Mouse (Mus musculus) heart, postnatal 0 days (tissue): Measurements from ENCODE around the gene Rere. TPM values are rescaled to one million over a fixed set of nuclear protein-coding genes. Genes with fewer than 3 reads are reported as not detected.

Experiments used
- ATAC-seq: fragments of 200-750 bp; cut with Nextera tagmentation; 2 replicates; pipeline ENCODE4 v1.8.0; 2017; ENCODE audit warnings: low read depth, moderate number of reproducible peaks, moderate library complexity; ENCODE audit not compliant: insufficient read depth
- DNase-seq: peaks from one replicate; pipeline ENCODE4 v3.0.0-alpha.2; 2016; ENCODE audit warnings: low spot score
- H3K27ac ChIP-seq: fragments of 300-500 bp; sonication (generic); 2 replicates; pipeline ENCODE4 v1.5.1; 2014; ENCODE audit warnings: low read depth, mild to moderate bottlenecking
- H3K27me3 ChIP-seq: fragments of 300-500 bp; sonication (generic); 2 replicates; pipeline ENCODE4 v1.6.1; 2014; ENCODE audit warnings: low read length, mixed read lengths; ENCODE audit not compliant: control insufficient read depth, insufficient read depth
- H3K36me3 ChIP-seq: fragments of 300-500 bp; sonication (generic); replicated peaks from 2 replicates; pipeline ENCODE4 v1.6.1; 2014; ENCODE audit warnings: low read length, mixed read lengths; ENCODE audit not compliant: control insufficient read depth, insufficient read depth
- H3K4me1 ChIP-seq: fragments of 300-500 bp; sonication (generic); 2 replicates; pipeline ENCODE4 v1.6.1; 2014; ENCODE audit warnings: antibody characterized with exemption; ENCODE audit not compliant: control insufficient read depth, insufficient read depth
- H3K4me2 ChIP-seq: fragments of 300-500 bp; sonication (generic); 2 replicates; pipeline ENCODE4 v1.6.1; 2014; ENCODE audit warnings: low read depth, mild to moderate bottlenecking, low read length, moderate library complexity
- H3K4me3 ChIP-seq: fragments of 300-500 bp; sonication (generic); 2 replicates; pipeline ENCODE4 v1.5.1; 2014; ENCODE audit warnings: low read depth, low read length
- H3K9ac ChIP-seq: fragments of 300-500 bp; sonication (generic); replicated peaks from 2 replicates; pipeline ENCODE4 v1.6.1; 2014; ENCODE audit warnings: low read depth, low read length, mixed read lengths
- H3K9me3 ChIP-seq: fragments of 300-500 bp; sonication (generic); replicated peaks from 2 replicates; pipeline ENCODE4 v1.6.1; 2016; ENCODE audit warnings: low read length; ENCODE audit not compliant: control insufficient read depth
- CTCF ChIP-seq: IDR thresholded peaks from 2 replicates; pipeline ENCODE4 v1.5.1; 2016; ENCODE audit warnings: antibody characterized with exemption, control low read depth, low read depth
- EP300 ChIP-seq: IDR thresholded peaks from 2 replicates; pipeline ENCODE4 v1.6.1; 2016; ENCODE audit warnings: antibody characterized with exemption, low read depth
- WGBS: fragments of 180-500 bp; shearing (Covaris S2); extraction: QIAGEN DNeasy Blood & Tissue Kit; methylation state at CpG from one replicate; pipeline ENCODE4 v1.1.7; 2014; 5-methylcytosine and 5-hydroxymethylcytosine counted together
- polyA plus RNA-seq: library from polyadenylated mRNA; unstranded; fragments of >200 nt; fragmentation: Nextera tagmentation; extraction: Ambion mirVana; gene quantifications from 2 replicates; pipeline ENCODE4 v1.2.1, GENCODE M21; 2015
- total RNA-seq: library from RNA; depleted of rRNA; stranded (reverse); fragments of >200 nt; gene quantifications from 2 replicates; pipeline ENCODE4 v1.2.3, GENCODE M21; 2014; ENCODE audit warnings: low replicate concordance

Gene Rere
- total and polyA plus RNA-seq, 2 experiments from 2014 or later = 14.6 to 17.9 TPM

DNA sequence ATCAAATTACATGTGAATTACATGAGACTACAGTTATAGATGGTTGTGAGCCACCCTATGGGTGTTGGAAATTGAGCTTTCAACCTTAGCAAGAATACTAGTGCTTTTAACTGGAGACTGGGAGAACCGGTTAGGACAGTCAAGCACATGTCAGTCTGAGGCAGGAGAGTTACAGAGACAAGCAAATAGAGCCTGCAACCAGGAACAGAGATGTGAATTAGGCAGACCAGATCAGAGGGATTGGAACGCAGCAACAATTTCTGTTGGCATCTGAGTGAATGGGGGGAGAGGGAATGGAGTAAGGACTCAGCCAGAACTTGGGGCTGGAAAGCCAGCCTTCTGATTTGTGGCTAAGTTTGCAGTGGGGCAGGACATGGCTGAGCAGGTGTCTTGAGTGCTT is 25.3 kb downstream of the Rere start:
- Histone ChIP-seq H3K4me1 (peaks cover 22% of the 10 kb centered on the region), H3K27ac (no peak overlapping the region), H3K9ac (no peak overlapping the region), H3K27me3 (no peaks in the 10 kb centered on the region), H3K36me3 (no peaks in the 10 kb centered on the region), H3K9me3 (no peaks in the 10 kb centered on the region), H3K4me3 (no peak overlapping the region), H3K4me2 (no peak overlapping the region)
- DNase-seq (no peak), ATAC-seq (no peak)
- TF ChIP-seq EP300 (no peak), CTCF (no peak)
- WGBS = 44% methylated on average over 2 of the region's 2 CpGs

DNA sequence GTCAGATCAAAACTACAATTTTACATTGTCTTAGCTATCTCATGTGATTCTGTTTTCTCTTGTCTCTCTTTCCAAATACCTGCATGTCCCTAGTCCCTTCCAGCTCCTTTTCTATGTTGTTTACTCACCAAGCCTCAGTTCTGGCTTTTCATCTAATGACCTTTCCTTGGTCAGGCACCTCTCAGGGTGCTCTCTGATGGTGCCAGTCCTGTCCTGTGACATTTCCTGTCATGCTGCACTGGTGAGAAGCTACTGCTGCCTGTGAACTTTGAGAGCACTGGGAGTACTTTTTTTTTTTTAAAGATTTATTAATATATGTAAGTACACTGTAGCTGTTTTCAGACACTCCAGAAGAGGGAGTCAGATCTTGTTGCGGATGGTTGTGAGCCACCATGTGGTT is 25.8 kb downstream of the Rere start:
- 100% methylated on average over 1 of the region's 1 CpGs for WGBS

DNA sequence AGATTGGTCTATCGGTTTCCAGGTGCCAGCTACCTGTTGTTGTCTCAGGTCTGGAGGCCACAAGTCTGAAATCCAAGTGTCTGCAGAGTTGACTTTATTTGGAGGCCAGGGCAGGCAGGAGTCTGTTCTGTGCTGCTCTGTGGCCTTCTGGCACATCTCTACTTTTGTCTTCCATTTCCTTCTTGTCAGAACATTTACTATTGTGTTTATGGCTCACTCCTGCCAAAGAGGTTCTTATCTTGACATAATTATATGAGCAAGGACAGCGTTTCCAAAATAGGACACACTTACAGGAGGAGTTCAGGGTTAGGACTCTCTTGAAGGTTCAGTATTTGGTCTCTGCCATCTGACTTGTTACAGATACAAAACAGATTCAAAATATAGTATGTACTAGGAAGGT is 30.0 kb downstream of the Rere start:
- TF ChIP-seq EP300 = 0 out of 2 replicates have a peak, but pooled peaks have one; percentile 7
- no peak for TF ChIP-seq CTCF
- 24% methylated on average over 2 of the region's 2 CpGs for WGBS
- DNase-seq (peak; percentile 55), ATAC-seq (peak; percentile 42; the same call in 1 of the 2 replicates)
- Histone ChIP-seq H3K4me1 (peaks cover 36% of the 10 kb centered on the region), H3K36me3 (no peaks in the 10 kb centered on the region), H3K4me2 (peak overlapping the region; percentile 24; the same call in 1 of the 2 replicates), H3K27me3 (no peaks in the 10 kb centered on the region), H3K4me3 (no peak overlapping the region), H3K9me3 (no peaks in the 10 kb centered on the region), H3K9ac (no peak overlapping the region), H3K27ac (peak overlapping the region; percentile 90)

More for the DNA sequence above, 25.8 kb downstream of the Rere start:
- Histone ChIP-seq H3K27me3 (no peaks in the 10 kb centered on the region), H3K4me2 (no peak overlapping the region), H3K4me3 (no peak overlapping the region), H3K36me3 (no peaks in the 10 kb centered on the region), H3K9ac (no peak overlapping the region), H3K4me1 (peaks cover 27% of the 10 kb centered on the region), H3K27ac (no peak overlapping the region), H3K9me3 (no peaks in the 10 kb centered on the region)
- DNase-seq (no peak), ATAC-seq (no peak)
- no peak for TF ChIP-seq CTCF
- TF ChIP-seq EP300 = no peak

DNA sequence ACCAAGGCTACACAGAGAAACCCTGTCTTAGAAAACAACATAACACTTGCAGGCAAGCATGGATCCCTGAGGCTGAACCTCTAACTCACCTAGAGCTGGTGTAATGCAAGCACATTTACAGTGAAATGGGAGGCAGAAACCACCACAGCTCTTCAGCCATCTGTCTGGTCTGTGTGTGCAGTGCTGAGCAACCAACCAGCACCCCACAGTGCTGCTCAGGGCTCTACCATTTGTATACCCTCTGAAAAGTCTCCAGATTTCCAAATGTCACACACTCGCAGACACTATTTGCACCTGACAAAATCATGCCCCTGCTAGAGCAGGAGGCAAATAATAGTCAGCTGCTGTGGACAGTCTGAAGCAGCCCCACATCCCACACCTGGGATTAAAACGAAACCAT is 31.2 kb downstream of the Rere start:
- ATAC-seq (no peak), DNase-seq (no peak)
- Histone ChIP-seq H3K27ac (peak overlapping the region; percentile 90), H3K4me1 (peaks cover 28% of the 10 kb centered on the region), H3K4me3 (no peak overlapping the region), H3K9ac (no peak overlapping the region), H3K9me3 (no peaks in the 10 kb centered on the region), H3K27me3 (no peaks in the 10 kb centered on the region), H3K36me3 (no peaks in the 10 kb centered on the region), H3K4me2 (no peak overlapping the region)
- TF ChIP-seq CTCF (no peak), EP300 (no peak)
- WGBS = 88% methylated on average over 2 of the region's 2 CpGs

DNA sequence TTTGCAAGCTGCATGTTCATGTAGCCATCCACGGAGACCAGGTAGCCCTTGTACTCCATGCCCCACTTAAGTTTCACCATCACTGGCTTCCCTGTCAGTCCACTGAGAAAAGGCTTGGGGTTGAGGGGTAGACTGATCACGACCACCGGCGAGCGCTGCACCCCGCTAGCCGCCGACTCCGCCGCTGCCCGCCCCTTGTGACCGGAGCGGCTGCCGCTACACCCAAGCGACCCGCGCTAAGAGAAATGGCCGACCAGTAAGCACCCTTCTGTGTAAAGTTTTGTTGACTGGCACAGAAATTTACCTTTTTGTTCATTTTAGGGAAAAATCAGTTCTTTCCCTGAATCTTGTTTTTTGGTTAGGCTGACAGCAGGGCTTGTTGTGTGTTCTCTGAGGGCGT is 33.9 kb downstream of the Rere start:
- H3K36me3 ChIP-seq = no peaks in the 10 kb centered on the region
- WGBS = 91% methylated on average over 19 of the region's 19 CpGs
- no peak overlapping the region for H3K4me3 ChIP-seq
- no peaks in the 10 kb centered on the region for H3K9me3 ChIP-seq
- no peak for TF ChIP-seq EP300
- TF ChIP-seq CTCF = no peak
- no peak overlapping the region for H3K9ac ChIP-seq
- no peak overlapping the region for H3K27ac ChIP-seq
- H3K4me1 ChIP-seq = peaks cover 29% of the 10 kb centered on the region
- no peaks in the 10 kb centered on the region for H3K27me3 ChIP-seq
- H3K4me2 ChIP-seq = no peak overlapping the region
- DNase-seq = no peak
- ATAC-seq = no peak

DNA sequence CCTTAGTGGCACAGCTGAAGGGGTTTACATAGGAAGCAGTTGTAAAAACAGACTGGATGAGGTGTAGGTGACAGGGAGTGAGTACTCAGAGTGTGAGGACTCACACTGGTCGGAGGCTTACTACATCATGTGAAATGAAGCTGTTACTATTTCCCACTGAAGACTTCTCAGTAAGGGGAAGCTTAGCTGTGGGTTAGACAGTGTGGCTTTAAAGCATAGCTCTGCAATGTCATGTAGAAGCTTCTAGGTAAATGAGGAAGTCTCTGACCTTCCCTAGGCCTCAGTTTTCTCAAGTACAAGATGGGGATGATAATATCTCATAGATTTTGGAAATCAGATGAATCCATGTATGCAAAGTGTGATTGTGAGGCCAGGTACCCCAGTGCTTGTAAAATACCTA is 35.1 kb downstream of the Rere start:
- no peak for DNase-seq
- TF ChIP-seq CTCF (no peak), EP300 (no peak)
- Histone ChIP-seq H3K27ac (no peak overlapping the region), H3K9me3 (no peaks in the 10 kb centered on the region), H3K4me3 (no peak overlapping the region), H3K4me2 (no peak overlapping the region), H3K27me3 (no peaks in the 10 kb centered on the region), H3K36me3 (no peaks in the 10 kb centered on the region), H3K4me1 (peaks cover 21% of the 10 kb centered on the region), H3K9ac (no peak overlapping the region)
- WGBS = 79% methylated on average over 1 of the region's 1 CpGs
- ATAC-seq = no peak
